Mouse (Mus musculus): ENCODE measurements around the gene Eid2b. TPM values are rescaled to one million over a fixed set of nuclear protein-coding genes. Genes with fewer than 3 reads are reported as not detected.

Gene Eid2b
- polyA plus RNA-seq, 1 experiment from 2014 or later = 7.0 TPM

DNA sequence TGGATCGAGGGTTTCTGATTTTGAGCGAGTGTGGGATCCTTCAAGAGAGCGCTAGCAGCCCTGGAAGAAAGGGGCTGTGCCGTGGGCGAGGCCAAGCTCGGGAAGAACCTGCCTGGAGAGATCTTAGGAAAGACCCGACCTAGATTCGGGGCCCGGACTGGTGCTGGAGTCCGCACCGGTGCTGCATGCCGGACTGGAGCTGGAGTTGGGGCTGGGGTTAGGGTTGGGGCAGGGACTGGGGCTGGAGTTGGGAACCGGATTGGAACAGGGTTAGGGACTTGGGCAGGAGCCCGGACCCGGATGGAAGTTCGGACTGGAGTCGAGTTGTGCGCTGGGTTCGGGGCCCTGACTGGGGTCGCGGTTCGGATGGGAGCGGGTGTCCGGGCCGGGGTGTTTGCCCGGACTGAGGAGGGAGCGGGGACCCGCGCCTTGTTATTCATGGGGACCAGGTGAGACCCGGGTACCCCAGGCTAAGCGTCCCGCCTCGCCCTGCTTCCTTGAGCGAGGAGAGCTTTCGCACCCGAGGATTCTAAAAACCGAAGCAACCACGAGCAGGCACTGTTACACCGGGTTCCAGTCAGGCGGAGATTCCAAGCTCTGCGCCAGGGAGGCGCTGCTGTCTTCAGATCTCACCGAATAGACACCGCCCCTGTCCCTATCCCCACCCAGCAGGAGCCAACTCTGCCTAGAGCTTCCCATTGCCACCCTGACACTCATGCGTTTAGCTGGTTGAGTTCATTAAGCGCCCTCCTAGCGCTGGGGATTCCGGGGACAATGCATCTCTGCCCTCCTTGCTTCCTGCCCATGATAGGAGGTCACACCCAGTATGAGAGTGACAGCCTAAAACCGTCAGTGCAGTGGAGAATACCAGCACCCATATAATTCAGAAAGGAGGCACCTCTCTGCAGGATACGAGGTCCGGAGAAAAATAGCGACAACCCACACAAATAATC lies 13.4 kb downstream of the Eid2b start, which contains the start of gene Selenov:
Gene Selenov, minus strand, starts transcription at position 549 of the 953 bp plus-strand sequence.
- H3K9me3 ChIP-seq (ENCODE audit: control insufficient read depth) = no peaks in the 10 kb centered on the region
- peak within 1 kb of the TSS; percentile 60 for H3K4me2 ChIP-seq (replicated peaks; ENCODE audit: low read depth)
- H3K4me1 ChIP-seq (replicated peaks; ENCODE audit: control insufficient read depth, insufficient read depth, low read length) = peaks cover 5% of the 10 kb centered on the region; the same call in 1 of the 2 replicates
- under 1% methylated on average over 52 of the region's 52 CpGs for WGBS
- peak within 1 kb of the TSS; percentile 31 for H3K4me3 ChIP-seq (ENCODE audit: low read depth, low read length)
- ATAC-seq = no peak; the same call in 1 of the 2 replicates
- no peak within 1 kb of the TSS for H3K27ac ChIP-seq (ENCODE audit: low read depth, low read length)
- peak; percentile 41; the same call in 1 of the 2 replicates for TF ChIP-seq CTCF (IDR thresholded peaks at IDR 0.05; ENCODE audit: low read depth)
- no peaks in the 10 kb centered on the region for H3K36me3 ChIP-seq (ENCODE audit: control insufficient read depth, insufficient read depth)
- H3K27me3 ChIP-seq (replicated peaks; ENCODE audit: control insufficient read depth, insufficient read depth, low read length) = peaks cover 58% of the 10 kb centered on the region
- H3K9ac ChIP-seq (ENCODE audit: low read depth, low read length) = peak within 1 kb of the TSS; percentile 22; the same call in 1 of the 2 replicates

DNA sequence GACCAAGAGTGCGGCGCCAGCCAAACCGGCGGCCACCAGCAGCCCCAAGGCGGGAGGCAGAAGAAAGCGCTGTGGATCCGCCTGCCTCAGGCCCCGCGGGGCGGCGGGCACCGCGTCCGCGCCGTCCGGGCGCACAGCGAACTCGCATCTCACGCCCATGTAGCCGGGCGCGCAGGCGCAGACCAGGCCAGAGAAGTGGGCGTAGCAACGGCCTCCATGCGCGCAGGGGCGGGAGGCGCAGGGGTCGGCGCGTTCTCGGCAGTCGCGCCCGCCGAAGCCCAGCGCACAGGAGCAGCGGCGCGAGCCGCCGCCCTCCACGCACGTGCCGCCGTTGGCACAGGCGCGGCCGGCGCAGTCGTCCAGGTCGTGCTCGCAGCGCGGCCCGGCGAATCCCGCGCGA lies 16.9 kb downstream of the Eid2b start:
- ATAC-seq = peak; percentile 22; the same call in 1 of the 2 replicates
- peak overlapping the region; percentile 80 for H3K4me2 ChIP-seq (replicated peaks; ENCODE audit: low read depth)
- no peaks in the 10 kb centered on the region for H3K36me3 ChIP-seq (ENCODE audit: control insufficient read depth, insufficient read depth)
- peak overlapping the region; percentile 41 for H3K4me3 ChIP-seq (ENCODE audit: low read depth, low read length)
- H3K27ac ChIP-seq (ENCODE audit: low read depth, low read length) = no peak overlapping the region
- H3K4me1 ChIP-seq (replicated peaks; ENCODE audit: control insufficient read depth, insufficient read depth, low read length) = peaks cover 8% of the 10 kb centered on the region; the same call in 1 of the 2 replicates
- no peak overlapping the region for H3K9ac ChIP-seq (ENCODE audit: low read depth, low read length)
- TF ChIP-seq CTCF (IDR thresholded peaks at IDR 0.05; ENCODE audit: low read depth) = no peak
- peaks cover 67% of the 10 kb centered on the region for H3K27me3 ChIP-seq (replicated peaks; ENCODE audit: control insufficient read depth, insufficient read depth, low read length)
- WGBS = 4% methylated on average over 44 of the region's 63 CpGs
- H3K9me3 ChIP-seq (ENCODE audit: control insufficient read depth) = no peaks in the 10 kb centered on the region

DNA sequence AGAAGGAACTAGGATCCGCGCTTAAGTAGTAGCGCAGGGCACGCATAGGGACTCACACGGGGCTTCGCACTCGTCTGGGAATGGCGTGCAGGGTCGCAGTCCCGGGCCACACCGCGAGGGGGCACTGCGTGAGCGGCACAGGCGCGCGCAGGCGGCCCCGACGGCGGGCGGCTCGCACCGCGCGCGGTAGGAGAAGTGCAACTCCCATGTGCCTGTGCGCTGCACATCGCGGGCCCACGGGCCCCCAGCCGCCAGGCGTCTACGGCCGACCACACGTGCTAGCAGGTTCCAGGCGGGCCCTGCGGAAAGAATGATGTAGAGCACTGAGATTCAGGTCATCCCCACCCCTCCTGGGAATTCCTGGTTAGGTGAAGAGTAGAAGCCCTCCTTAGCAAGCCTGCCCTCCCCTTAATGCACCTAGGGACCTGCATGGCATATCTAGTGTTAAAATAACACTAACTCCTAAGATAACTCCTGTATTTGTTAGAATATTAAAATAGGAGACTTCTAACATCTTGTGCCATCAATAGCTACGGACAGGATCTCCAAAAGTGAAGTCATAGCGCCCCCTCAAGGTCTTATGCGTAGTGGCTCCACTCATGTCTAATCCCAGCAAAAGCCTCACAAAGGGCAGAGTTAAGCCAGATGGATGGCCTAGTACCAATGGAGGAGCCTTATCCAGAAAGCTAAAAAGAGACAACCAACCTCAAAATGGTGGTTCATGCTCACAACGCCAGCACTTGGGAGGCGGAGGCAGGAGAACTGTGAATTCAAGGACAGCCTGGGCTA lies 21.5 kb downstream of the Eid2b start:
- peak; percentile 76 for TF ChIP-seq CTCF (IDR thresholded peaks at IDR 0.05; ENCODE audit: low read depth)
- Histone ChIP-seq H3K36me3 (ENCODE audit: control insufficient read depth, insufficient read depth) (no peaks in the 10 kb centered on the region), H3K9ac (ENCODE audit: low read depth, low read length) (no peak overlapping the region), H3K27ac (ENCODE audit: low read depth, low read length) (no peak overlapping the region), H3K9me3 (ENCODE audit: control insufficient read depth) (no peaks in the 10 kb centered on the region), H3K27me3 (replicated peaks; ENCODE audit: control insufficient read depth, insufficient read depth, low read length) (peaks cover 52% of the 10 kb centered on the region), H3K4me2 (replicated peaks; ENCODE audit: low read depth) (peak overlapping the region; percentile 32; the same call in 1 of the 2 replicates), H3K4me1 (replicated peaks; ENCODE audit: control insufficient read depth, insufficient read depth, low read length) (0 out of 2 replicates have a peak, but pooled peaks cover 3% of the 10 kb centered on the region), H3K4me3 (ENCODE audit: low read depth, low read length) (no peak overlapping the region)
- ATAC-seq = peak; percentile 23; the same call in 1 of the 2 replicates
- WGBS = 23% methylated on average over 43 of the region's 43 CpGs

DNA sequence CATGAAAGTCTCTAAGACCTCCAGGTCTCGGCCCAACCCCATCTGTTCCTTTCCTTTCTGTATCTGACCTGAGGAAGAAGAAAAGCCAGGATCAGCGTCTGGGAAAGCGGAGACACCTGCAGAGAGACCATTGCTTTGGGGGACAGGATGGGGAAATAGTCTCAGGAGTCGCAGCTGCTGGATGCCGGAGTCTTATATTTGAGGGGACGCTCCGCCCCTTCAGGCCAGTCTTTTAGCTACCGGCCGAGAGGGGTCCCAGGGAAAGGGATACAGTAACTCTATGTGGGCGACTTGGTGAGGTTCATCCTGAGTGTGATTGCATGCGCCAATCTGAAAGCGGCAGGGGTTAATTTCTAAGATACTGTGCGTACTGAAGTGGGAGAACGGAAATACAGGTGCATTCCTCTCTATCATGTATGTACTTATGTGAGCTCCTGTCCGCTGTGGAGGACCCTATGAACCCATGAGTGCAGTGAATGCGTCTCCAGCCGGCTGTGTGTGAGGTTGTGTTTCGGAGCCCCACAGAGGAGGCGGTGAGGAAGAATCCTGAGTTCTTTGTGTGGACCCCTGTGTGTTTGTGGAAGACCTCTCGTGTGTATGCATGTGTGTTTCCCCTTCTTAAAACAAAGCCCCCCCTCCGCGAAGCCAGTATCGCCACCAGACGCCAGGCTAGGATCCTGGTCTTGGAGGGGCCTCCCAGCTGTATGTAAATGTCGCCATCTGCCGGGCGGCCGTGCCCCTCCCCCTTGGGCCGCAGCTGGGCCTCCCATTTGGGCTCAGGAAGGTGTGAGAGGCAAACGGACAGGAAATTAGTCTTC lies 24.3 kb downstream of the Eid2b start, which contains the start of gene Dll3:
Gene Dll3, minus strand, starts transcription at position 623 of the 818 bp plus-strand sequence.
- TF ChIP-seq CTCF (IDR thresholded peaks at IDR 0.05; ENCODE audit: low read depth) = peak; percentile 78
- Histone ChIP-seq H3K27ac (ENCODE audit: low read depth, low read length) (no peak within 1 kb of the TSS), H3K4me1 (replicated peaks; ENCODE audit: control insufficient read depth, insufficient read depth, low read length) (0 out of 2 replicates have a peak, but pooled peaks cover 3% of the 10 kb centered on the region), H3K36me3 (ENCODE audit: control insufficient read depth, insufficient read depth) (peaks cover 20% of the 10 kb centered on the region), H3K4me2 (replicated peaks; ENCODE audit: low read depth) (peak within 1 kb of the TSS; percentile 49), H3K4me3 (ENCODE audit: low read depth, low read length) (peak within 1 kb of the TSS; percentile 16), H3K9ac (ENCODE audit: low read depth, low read length) (no peak within 1 kb of the TSS), H3K27me3 (replicated peaks; ENCODE audit: control insufficient read depth, insufficient read depth, low read length) (peaks cover 37% of the 10 kb centered on the region), H3K9me3 (ENCODE audit: control insufficient read depth) (no peaks in the 10 kb centered on the region)
- 4% methylated on average over 30 of the region's 30 CpGs for WGBS
- ATAC-seq = no peak

DNA sequence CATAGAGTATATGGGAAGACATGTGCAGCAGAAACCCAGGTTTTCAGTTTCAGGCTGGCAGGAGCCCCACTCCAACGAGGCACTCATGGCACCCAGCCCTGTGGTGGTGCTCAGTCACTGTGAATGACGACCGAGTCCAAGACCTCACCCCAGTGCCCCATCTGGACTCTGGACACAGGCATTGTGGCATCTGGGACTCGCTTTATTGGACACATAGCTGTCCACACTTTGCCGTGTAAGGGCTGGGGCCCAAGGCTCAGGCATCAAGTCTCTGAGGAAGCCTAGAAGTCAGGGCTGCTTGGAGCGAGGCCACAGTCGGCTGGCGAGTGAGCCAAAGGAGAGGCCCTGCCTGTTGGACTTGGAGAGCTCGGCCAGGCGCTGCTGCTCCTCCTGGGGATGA lies 28.1 kb downstream of the Eid2b start:
- H3K27me3 ChIP-seq (replicated peaks; ENCODE audit: control insufficient read depth, insufficient read depth, low read length) = peaks cover 14% of the 10 kb centered on the region
- no peak overlapping the region for H3K27ac ChIP-seq (ENCODE audit: low read depth, low read length)
- TF ChIP-seq CTCF (IDR thresholded peaks at IDR 0.05; ENCODE audit: low read depth) = no peak
- H3K4me3 ChIP-seq (ENCODE audit: low read depth, low read length) = no peak overlapping the region
- no peak for ATAC-seq
- H3K4me1 ChIP-seq (replicated peaks; ENCODE audit: control insufficient read depth, insufficient read depth, low read length) = no peaks in the 10 kb centered on the region
- 90% methylated on average over 10 of the region's 10 CpGs for WGBS
- H3K4me2 ChIP-seq (replicated peaks; ENCODE audit: low read depth) = no peak overlapping the region
- no peak overlapping the region for H3K9ac ChIP-seq (ENCODE audit: low read depth, low read length)
- H3K9me3 ChIP-seq (ENCODE audit: control insufficient read depth) = no peaks in the 10 kb centered on the region
- H3K36me3 ChIP-seq (ENCODE audit: control insufficient read depth, insufficient read depth) = peaks cover 53% of the 10 kb centered on the region
